In genomic region chr5:148349327-148350011, GRCm38 (mm10) we compare ENCODE assay signal across 9 mouse cellular contexts. TPM values are rescaled to one million over a fixed set of nuclear protein-coding genes. Genes with fewer than 3 reads are reported as not detected.
A peak's percentile ranks its signal among the peaks of the same experiment; 100 is the strongest.
DNase-seq lines count a peak whose midpoint lies in the region; ATAC-seq lines count a peak whose summit lies in the region.
"Had no signal": no experiment of that assay in that cellular context is flagged by ENCODE, and none has a peak within 500 bp of the region (broad histone marks: within the 10 kb centered on the region; RNA-seq: fewer than 3 reads in every experiment).

No protein-coding gene starts in this region.

- H3K4me1 ChIP-seq in kidney, embryonic 16.5 days (ENCODE audit: insufficient read depth, low read length): peaks cover 12% of the 10 kb centered on the region
- H3K4me1 ChIP-seq in limb, embryonic 15.5 days: peaks cover 17% of the 10 kb centered on the region
- H3K4me1 ChIP-seq in liver, embryonic 11.5 days (replicated peaks; ENCODE audit: control insufficient read depth, insufficient read depth, low read length): no peaks in the 10 kb centered on the region; the same call in 1 of the 2 replicates

- DNase-seq in kidney, postnatal 10 days: peak; percentile 45
- peak; percentile 57 for DNase-seq in adipocyte (ENCODE audit: low spot score)
- peak; percentile 47 for DNase-seq in embryo, embryonic 10.5 days (ENCODE audit: low spot score)
- no peak for DNase-seq in liver, embryonic 11.5 days (ENCODE audit: low spot score)
- DNase-seq in B cell, adult 2 months: no peak
- DNase-seq: cerebellum, adult 9-10 months had no signal

- H3K4me3 ChIP-seq in kidney, embryonic 16.5 days (ENCODE audit: low read length): no peak overlapping the region
- no peak overlapping the region for H3K4me3 ChIP-seq in limb, embryonic 15.5 days
- no peak overlapping the region for H3K4me3 ChIP-seq in liver, embryonic 11.5 days (ENCODE audit: low read depth, low read length)

- ATAC-seq in kidney, embryonic 16.5 days (ENCODE audit: low FRiP score, low TSS enrichment): no peak
- ATAC-seq in limb, embryonic 15.5 days (ENCODE audit: insufficient number of reproducible peaks, low FRiP score, low TSS enrichment, low read depth): no peak
- ATAC-seq in liver, embryonic 11.5 days (replicated peaks; ENCODE audit: low FRiP score): no peak

- H3K27me3 ChIP-seq in kidney, embryonic 16.5 days (ENCODE audit: insufficient read depth, low read length): no peaks in the 10 kb centered on the region
- no peaks in the 10 kb centered on the region for H3K27me3 ChIP-seq in limb, embryonic 15.5 days
- H3K27me3 ChIP-seq in liver, embryonic 11.5 days (replicated peaks; ENCODE audit: control insufficient read depth, insufficient read depth, low read length): no peaks in the 10 kb centered on the region

- no peaks in the 10 kb centered on the region for H3K9me3 ChIP-seq in kidney, embryonic 16.5 days (ENCODE audit: low read length)
- no peaks in the 10 kb centered on the region for H3K9me3 ChIP-seq in limb, embryonic 15.5 days
- no peaks in the 10 kb centered on the region for H3K9me3 ChIP-seq in liver, embryonic 11.5 days (ENCODE audit: control insufficient read depth, low read length)

- WGBS in kidney, embryonic 16.5 days: 48% methylated on average over 15 of the region's 15 CpGs
- 50% methylated on average over 15 of the region's 15 CpGs for WGBS in limb, embryonic 15.5 days
- 72% methylated on average over 15 of the region's 15 CpGs for WGBS in liver, embryonic 11.5 days

- no peak overlapping the region for H3K27ac ChIP-seq in kidney, embryonic 16.5 days (ENCODE audit: low read length)
- peak overlapping the region; percentile 18; the same call in 1 of the 2 replicates for H3K27ac ChIP-seq in limb, embryonic 15.5 days
- no peak overlapping the region; the same call in 1 of the 2 replicates for H3K27ac ChIP-seq in liver, embryonic 11.5 days (ENCODE audit: low read depth, low read length)

- H3K9ac ChIP-seq in kidney, embryonic 16.5 days (replicated peaks; ENCODE audit: low read length): no peak overlapping the region
- no peak overlapping the region for H3K9ac ChIP-seq in limb, embryonic 15.5 days
- H3K9ac ChIP-seq in liver, embryonic 11.5 days (ENCODE audit: low read depth, low read length): no peak overlapping the region

- peaks cover 10% of the 10 kb centered on the region; the same call in 1 of the 2 replicates for H3K36me3 ChIP-seq in kidney, embryonic 16.5 days (ENCODE audit: insufficient read depth, low read length)
- peaks cover 2% of the 10 kb centered on the region; the same call in 1 of the 2 replicates for H3K36me3 ChIP-seq in limb, embryonic 15.5 days
- peaks cover 13% of the 10 kb centered on the region; the same call in 1 of the 2 replicates for H3K36me3 ChIP-seq in liver, embryonic 11.5 days (ENCODE audit: control insufficient read depth, insufficient read depth, low read length)

- no peak overlapping the region for H3K4me2 ChIP-seq in kidney, embryonic 16.5 days (replicated peaks; ENCODE audit: low read depth, low read length)
- no peak overlapping the region for H3K4me2 ChIP-seq in limb, embryonic 15.5 days
- no peak overlapping the region for H3K4me2 ChIP-seq in liver, embryonic 11.5 days
- H3K4me2 ChIP-seq: midbrain, embryonic 11.5 days had no signal

RNA-seq across cellular contexts. Expression of gene Slc7a1, which starts 50.2 kb away (rescaled TPM):
- polyA plus RNA-seq in kidney, embryonic 16.5 days (2015; fragmentation: Nextera tagmentation; extraction: Ambion mirVana): 16.7 and 19.0 TPM in 2 replicates
- 22.7 and 23.6 TPM in 2 replicates for polyA plus RNA-seq in limb, embryonic 15.5 days (2015; fragmentation: Nextera tagmentation; extraction: Ambion mirVana)
- polyA plus RNA-seq in liver, embryonic 11.5 days (2014; fragmentation: Nextera tagmentation; extraction: Ambion mirVana): 58.4 and 63.4 TPM in 2 replicates

Comparison
In these comparisons a context has a peak if more than half of its experiments do, and no peak if none do; other contexts are left out.
1. DNase-seq: peak in kidney, postnatal 10 days (single experiment), adipocyte (single experiment) and embryo, embryonic 10.5 days (single experiment); none in liver, embryonic 11.5 days (single experiment) and B cell, adult 2 months (0 of 2).